Mouse (Mus musculus) liver, embryonic 14.5 days (tissue): ENCODE results near the gene Dnajc1. TPM values are rescaled to one million over a fixed set of nuclear protein-coding genes. Genes with fewer than 3 reads are reported as not detected.

Experiments used
- ATAC-seq: fragments of 200-750 bp; cut with Nextera tagmentation; 2 replicates; pipeline ENCODE4 v1.8.0; 2017; ENCODE audit warnings: moderate number of reproducible peaks, mild to moderate bottlenecking, moderate library complexity; ENCODE audit not compliant: insufficient read depth
- DNase-seq, 3 experiments: peaks; one replicate each; pipeline ENCODE4 v3.0.0-alpha.2; 2012 to 2013; ENCODE audit warnings: low read depth in 3 of 3, low spot score in 3 of 3
- H3K27ac ChIP-seq: fragments of 300-500 bp; sonication (generic); 2 replicates; pipeline ENCODE4 v1.5.1; 2014; ENCODE audit warnings: moderate library complexity, mild to moderate bottlenecking, control low read depth, inconsistent platforms
- H3K27me3 ChIP-seq: fragments of 300-500 bp; sonication (generic); 2 replicates; pipeline ENCODE4 v1.6.1; 2014; ENCODE audit warnings: mild to moderate bottlenecking, low read length, moderate library complexity; ENCODE audit not compliant: control insufficient read depth, insufficient read depth
- H3K36me3 ChIP-seq: fragments of 300-500 bp; sonication (generic); replicated peaks from 2 replicates; pipeline ENCODE4 v1.6.1; 2014; ENCODE audit warnings: low read depth; ENCODE audit not compliant: control insufficient read depth, insufficient read depth
- H3K4me1 ChIP-seq, 2 experiments: fragments of 200-500 bp in 1 of 2; fragments of 300-500 bp in 1 of 2; sonication (generic) in 1 of 2; replicated peaks; 2 replicates each; pipeline ENCODE4 v1.6.1; 2012 to 2014; ENCODE audit warnings: antibody characterized with exemption in 1 of 2, inconsistent platforms in 1 of 2, low read length in 1 of 2; ENCODE audit not compliant: control insufficient read depth in 2 of 2, insufficient read depth in 2 of 2
- H3K4me2 ChIP-seq: fragments of 300-500 bp; sonication (generic); 2 replicates; pipeline ENCODE4 v1.6.1; 2014; ENCODE audit warnings: low read depth, mild to moderate bottlenecking, control low read depth, moderate library complexity
- H3K4me3 ChIP-seq, 2 experiments: fragments of 200-500 bp in 1 of 2; fragments of 300-500 bp in 1 of 2; sonication (generic) in 1 of 2; 2 replicates each; pipeline ENCODE4 v1.5.1; 2012 to 2014; ENCODE audit warnings: low read depth in 2 of 2, low read length in 2 of 2, mild to moderate bottlenecking in 2 of 2, control low read depth in 1 of 2, inconsistent platforms in 1 of 2, moderate library complexity in 1 of 2; ENCODE audit not compliant: insufficient read depth in 1 of 2
- H3K9ac ChIP-seq: fragments of 300-500 bp; sonication (generic); replicated peaks from 2 replicates; pipeline ENCODE4 v1.6.1; 2014; ENCODE audit warnings: mild to moderate bottlenecking, control low read depth, moderate library complexity
- H3K9me3 ChIP-seq: fragments of 300-500 bp; sonication (generic); 2 replicates; pipeline ENCODE4 v1.6.1; 2016; ENCODE audit warnings: low read length, mixed read lengths; ENCODE audit not compliant: control insufficient read depth
- CTCF ChIP-seq: IDR thresholded peaks from 2 replicates; pipeline ENCODE4 v1.5.1; 2016; ENCODE audit warnings: antibody characterized with exemption, low read depth, control low read depth
- EP300 ChIP-seq: IDR thresholded peaks from 2 replicates; pipeline ENCODE4 v1.6.1; 2016; ENCODE audit warnings: antibody characterized with exemption, low read depth
- WGBS: fragments of 180-500 bp; shearing (Covaris S2); extraction: QIAGEN DNeasy Blood & Tissue Kit; methylation state at CpG from one replicate; pipeline ENCODE4 v1.1.7; 2014; ENCODE audit not compliant: insufficient replicate concordance; 5-methylcytosine and 5-hydroxymethylcytosine counted together
- polyA plus RNA-seq, 2 experiments: library from polyadenylated mRNA; depleted of rRNA in 1 of 2; stranded (reverse) in 1 of 2; unstranded in 1 of 2; fragments of >200 nt; fragmentation: Nextera tagmentation in 1 of 2; extraction: Ambion mirVana in 1 of 2; gene quantifications; 2 replicates each; pipeline versions ENCODE4 v1.2.1 to v1.2.3; 2012 to 2014

Gene Dnajc1
- polyA plus RNA-seq, 2 experiments, result 4.4 to 8.0 TPM

- Histone ChIP-seq H3K4me3 (no peak overlapping the region), H3K27me3 (no peaks in the 10 kb centered on the region), H3K4me2 (no peak overlapping the region), H3K9me3 (no peaks in the 10 kb centered on the region), H3K27ac (no peak overlapping the region), H3K9ac (no peak overlapping the region), H3K36me3 (no peaks in the 10 kb centered on the region), H3K4me1 (no peaks in the 10 kb centered on the region)
- ATAC-seq (no peak), DNase-seq (no peak)
- TF ChIP-seq EP300, result no peak
- no peak for TF ChIP-seq CTCF
- WGBS, result 83% methylated on average over 2 of the region's 2 CpGs
Observed at GRCm38 (mm10) chr2:18229279-18229678, 163.4 kb downstream of the Dnajc1 start.

DNA sequence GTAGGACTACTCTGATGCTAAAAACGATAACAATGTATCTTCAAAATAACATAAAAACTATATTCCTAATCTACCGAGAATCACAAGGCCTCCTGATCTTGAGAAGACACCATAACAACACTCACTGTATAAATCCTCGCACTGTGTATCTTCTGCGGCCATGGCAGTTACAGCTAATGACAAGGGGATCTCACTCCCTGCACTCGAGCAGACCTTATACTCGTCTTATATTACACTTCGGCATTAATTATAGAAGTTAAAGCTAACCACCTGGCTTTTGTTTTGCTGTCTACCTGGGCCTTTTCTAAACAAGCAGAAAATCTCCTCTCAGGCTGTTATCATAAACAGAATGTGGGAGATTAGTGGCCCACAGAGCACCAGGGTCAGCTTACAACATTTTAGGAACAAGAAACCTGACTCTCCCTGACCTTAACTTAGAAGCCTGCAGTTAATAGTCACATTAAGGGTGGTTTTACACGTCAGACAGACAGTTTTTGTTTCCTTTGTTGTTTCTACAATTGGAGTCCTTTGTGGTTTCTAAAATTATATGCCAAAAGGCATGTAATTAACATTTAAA is 164.1 kb downstream of the Dnajc1 start:
- TF ChIP-seq EP300 (no peak), CTCF (no peak)
- no peaks in the 10 kb centered on the region for H3K4me1 ChIP-seq
- no peak overlapping the region for H3K4me3 ChIP-seq
- no peak for ATAC-seq
- no peak overlapping the region for H3K4me2 ChIP-seq
- H3K27ac ChIP-seq, result no peak overlapping the region
- 58% methylated on average over 8 of the region's 8 CpGs for WGBS
- no peaks in the 10 kb centered on the region for H3K27me3 ChIP-seq
- no peak overlapping the region for H3K9ac ChIP-seq
- no peak for DNase-seq
- H3K36me3 ChIP-seq, result no peaks in the 10 kb centered on the region
- no peaks in the 10 kb centered on the region for H3K9me3 ChIP-seq

GRCm38 (mm10) chr2:18219569-18219968 is 173.1 kb downstream of the Dnajc1 start:
- TF ChIP-seq EP300 (no peak), CTCF (no peak)
- DNase-seq (no peak), ATAC-seq (no peak)
- Histone ChIP-seq H3K4me1 (no peaks in the 10 kb centered on the region), H3K9me3 (no peaks in the 10 kb centered on the region), H3K27ac (no peak overlapping the region), H3K9ac (no peak overlapping the region), H3K27me3 (no peaks in the 10 kb centered on the region), H3K4me3 (no peak overlapping the region), H3K36me3 (peaks cover 10% of the 10 kb centered on the region), H3K4me2 (no peak overlapping the region)
- 69% methylated on average over 13 of the region's 13 CpGs for WGBS

GRCm38 (mm10) chr2:18219136-18219535 is 173.5 kb downstream of the Dnajc1 start:
- Histone ChIP-seq H3K9ac (no peak overlapping the region), H3K9me3 (no peaks in the 10 kb centered on the region), H3K36me3 (peaks cover 12% of the 10 kb centered on the region), H3K27me3 (no peaks in the 10 kb centered on the region), H3K4me2 (no peak overlapping the region), H3K4me1 (no peaks in the 10 kb centered on the region), H3K4me3 (no peak overlapping the region), H3K27ac (no peak overlapping the region)
- 71% methylated on average over 8 of the region's 8 CpGs for WGBS
- DNase-seq (no peak), ATAC-seq (no peak)
- TF ChIP-seq EP300, result no peak
- no peak for TF ChIP-seq CTCF

GRCm38 (mm10) chr2:18218500-18218899 is 174.1 kb downstream of the Dnajc1 start:
- Histone ChIP-seq H3K9me3 (no peaks in the 10 kb centered on the region), H3K36me3 (peaks cover 12% of the 10 kb centered on the region), H3K4me2 (no peak overlapping the region), H3K4me1 (no peaks in the 10 kb centered on the region), H3K9ac (no peak overlapping the region), H3K27me3 (no peaks in the 10 kb centered on the region), H3K4me3 (no peak overlapping the region), H3K27ac (no peak overlapping the region)
- TF ChIP-seq CTCF (no peak), EP300 (no peak)
- 75% methylated on average over 5 of the region's 5 CpGs for WGBS
- ATAC-seq (no peak), DNase-seq (no peak)
